Mouse (Mus musculus) neural tube, embryonic 14.5 days (tissue): ENCODE results near the gene Zfp605. TPM values are rescaled to one million over a fixed set of nuclear protein-coding genes. Genes with fewer than 3 reads are reported as not detected.

Experiments
- ATAC-seq: fragments of 200-750 bp; cut with Nextera tagmentation; 2 replicates; pipeline ENCODE4 v1.8.0; 2017; ENCODE audit warnings: low read depth, mild to moderate bottlenecking, moderate TSS enrichment, moderate library complexity
- H3K27ac ChIP-seq: fragments of 300-500 bp; sonication (generic); 2 replicates; pipeline ENCODE4 v1.5.1; 2014; ENCODE audit warnings: low read depth, mild to moderate bottlenecking, control low read depth, low read length, moderate library complexity, mixed read lengths
- H3K27me3 ChIP-seq: fragments of 300-500 bp; sonication (generic); 2 replicates; pipeline ENCODE4 v1.6.1; 2014; ENCODE audit warnings: low read length; ENCODE audit not compliant: control insufficient read depth, insufficient read depth
- H3K36me3 ChIP-seq: fragments of 300-500 bp; sonication (generic); 2 replicates; pipeline ENCODE4 v1.6.1; 2014; ENCODE audit warnings: low read length, mixed read lengths; ENCODE audit not compliant: control insufficient read depth, insufficient read depth
- H3K4me1 ChIP-seq: fragments of 300-500 bp; sonication (generic); 2 replicates; pipeline ENCODE4 v1.6.1; 2014; ENCODE audit warnings: low read length; ENCODE audit not compliant: control insufficient read depth, insufficient read depth
- H3K4me2 ChIP-seq: fragments of 300-500 bp; sonication (generic); 2 replicates; pipeline ENCODE4 v1.6.1; 2014; ENCODE audit warnings: mild to moderate bottlenecking, low read depth, low read length, control low read depth
- H3K4me3 ChIP-seq: fragments of 300-500 bp; sonication (generic); 2 replicates; pipeline ENCODE4 v1.5.1; 2014; ENCODE audit warnings: low read depth, low read length, control low read depth, mixed read lengths
- H3K9ac ChIP-seq: fragments of 300-500 bp; sonication (generic); replicated peaks from 2 replicates; pipeline ENCODE4 v1.6.1; 2014; ENCODE audit warnings: low read depth, mild to moderate bottlenecking, control low read depth, low read length, mixed read lengths
- H3K9me3 ChIP-seq: fragments of 300-500 bp; sonication (generic); 2 replicates; pipeline ENCODE4 v1.6.1; 2016; ENCODE audit warnings: low read length; ENCODE audit not compliant: control insufficient read depth
- WGBS: fragments of 180-500 bp; shearing (Covaris S2); extraction: QIAGEN DNeasy Blood & Tissue Kit; methylation state at CpG from one replicate; pipeline ENCODE4 v1.1.7; 2014; 5-methylcytosine and 5-hydroxymethylcytosine counted together
- polyA plus RNA-seq: library from polyadenylated mRNA; unstranded; fragments of >200 nt; fragmentation: Nextera tagmentation; extraction: Ambion mirVana; gene quantifications from 2 replicates; pipeline ENCODE4 v1.2.1, GENCODE M21; 2014

Zfp605 gene
- polyA plus RNA-seq, 1 experiment from 2014 or later, result 17.1 TPM

DNA sequence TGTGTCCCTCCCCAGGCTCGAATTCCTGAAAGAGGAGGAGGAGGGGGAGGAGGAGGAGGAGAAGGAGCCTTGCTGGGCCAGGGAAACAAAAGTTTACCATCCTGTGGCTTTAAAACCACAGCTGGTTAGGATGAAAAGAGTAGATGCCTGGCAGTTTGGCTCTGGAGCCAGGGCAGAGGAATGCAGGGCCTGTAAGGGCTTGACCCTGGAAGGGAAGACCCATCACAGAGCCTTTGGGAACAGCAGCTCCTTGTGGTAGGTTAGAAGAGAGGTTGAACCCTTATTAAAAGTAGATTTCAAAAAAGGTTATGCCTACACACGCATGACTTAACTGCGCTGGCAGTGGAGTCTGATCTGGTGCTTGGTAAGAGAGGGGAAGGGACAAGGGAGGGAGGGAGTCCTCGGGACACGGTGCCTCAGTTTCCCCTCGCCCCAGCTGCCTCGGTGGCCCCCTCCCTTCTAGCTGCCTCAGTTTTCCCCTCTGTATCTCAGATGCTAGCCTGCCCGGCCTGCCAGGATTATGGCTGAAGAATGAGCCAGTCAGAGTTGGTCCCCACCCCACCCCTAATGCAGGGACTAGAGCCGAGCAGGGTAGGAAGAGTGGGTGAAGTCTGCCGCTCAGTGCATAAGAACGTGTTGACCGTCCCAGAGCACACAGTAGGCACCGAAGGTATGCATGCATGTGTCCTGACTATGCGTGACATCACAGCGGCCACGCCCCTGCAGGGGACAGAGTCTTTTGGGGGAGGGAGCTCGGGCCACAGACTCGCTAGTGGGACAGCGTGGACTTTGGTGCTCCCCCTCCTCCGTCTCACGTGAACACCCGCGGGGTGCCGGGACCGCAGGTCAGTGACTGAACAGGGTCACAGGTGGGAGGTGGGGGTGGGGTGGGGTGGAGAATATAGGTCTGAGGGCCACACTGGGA lies 10.0 kb upstream of the Zfp605 start, which contains the start of gene Plcxd1:
TSS of gene Plcxd1 (plus strand) at position 314 of the 925 bp plus-strand sequence.
- H3K27me3 ChIP-seq, result no peaks in the 10 kb centered on the region

DNA sequence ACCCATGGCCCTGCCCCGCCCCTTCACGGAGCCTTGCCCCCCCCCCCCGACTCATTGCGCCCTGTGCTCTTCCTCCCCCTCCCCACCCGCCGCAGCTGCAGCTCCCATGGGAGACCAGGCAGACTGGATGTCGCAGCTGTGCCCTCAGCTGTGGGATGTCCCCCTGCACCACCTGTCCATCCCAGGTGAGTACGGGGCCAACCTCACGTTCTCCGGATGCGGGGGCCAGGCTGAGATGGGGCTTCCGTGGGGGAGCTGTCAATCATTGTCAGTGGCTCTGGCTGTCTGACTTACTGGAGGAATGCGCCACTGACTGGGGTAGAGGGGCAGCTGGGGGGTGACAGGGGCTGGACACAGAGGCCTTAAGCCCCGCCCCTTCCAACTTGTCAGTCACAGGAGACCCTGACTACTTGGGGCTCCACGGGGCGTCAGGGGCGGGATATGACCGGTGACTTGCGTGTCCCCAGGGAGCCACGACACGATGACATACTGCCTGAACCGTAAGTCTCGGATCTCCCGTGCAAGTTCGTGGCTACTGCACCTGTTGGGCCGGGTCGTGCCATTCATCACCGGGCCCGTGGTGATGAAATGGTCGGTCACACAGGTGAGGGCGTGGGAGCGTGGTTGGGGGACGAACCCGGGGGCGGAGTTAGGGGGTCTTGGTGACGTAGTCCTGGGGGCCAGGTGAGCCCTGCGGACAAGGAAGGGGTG lies 8.8 kb upstream of the Zfp605 start:
- H3K36me3 ChIP-seq, result peaks cover 28% of the 10 kb centered on the region
- no peak overlapping the region for H3K27ac ChIP-seq
- H3K4me1 ChIP-seq, result peaks cover 15% of the 10 kb centered on the region; the same call in 1 of the 2 replicates

More for the DNA sequence above, 10.0 kb upstream of the Zfp605 start, which contains the start of gene Plcxd1:
- Histone ChIP-seq H3K4me3 (no peak within 1 kb of the TSS; the same call in 1 of the 2 replicates), H3K9me3 (no peaks in the 10 kb centered on the region), H3K27ac (no peak within 1 kb of the TSS), H3K4me2 (peak within 1 kb of the TSS; percentile 65), H3K4me1 (peaks cover 13% of the 10 kb centered on the region; the same call in 1 of the 2 replicates), H3K9ac (peak within 1 kb of the TSS; percentile 39; the same call in 1 of the 2 replicates), H3K36me3 (peaks cover 21% of the 10 kb centered on the region)
- ATAC-seq, result no peak
- 6% methylated on average over 24 of the region's 25 CpGs for WGBS

DNA sequence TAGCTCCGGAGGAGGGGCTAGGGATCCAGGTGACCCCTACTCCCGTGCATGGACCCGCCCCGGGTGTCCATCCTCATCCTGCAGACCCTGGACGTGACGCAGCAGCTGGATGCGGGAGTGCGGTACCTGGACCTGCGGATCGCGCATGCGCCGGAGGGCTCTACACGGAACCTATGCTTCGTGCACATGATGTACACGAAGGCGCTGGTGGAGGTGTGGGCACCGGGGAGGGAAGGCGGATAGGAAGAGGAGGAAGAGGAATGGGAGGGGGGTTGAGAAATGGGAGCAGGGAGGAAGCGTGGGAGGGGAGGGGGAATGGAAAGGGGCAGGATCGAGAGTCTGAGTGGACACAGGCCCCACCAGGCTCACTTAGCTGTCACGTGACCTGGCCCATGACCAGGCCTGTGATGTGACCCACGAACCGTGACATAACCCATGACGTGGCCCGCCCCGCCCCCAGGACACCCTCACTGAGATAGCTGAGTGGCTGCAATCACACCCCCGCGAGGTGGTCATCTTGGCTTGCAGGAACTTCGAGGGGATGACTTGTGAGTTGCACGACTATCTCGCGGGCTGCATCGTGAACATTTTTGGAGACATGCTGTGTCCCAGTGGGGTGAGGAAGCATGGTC lies 8.1 kb upstream of the Zfp605 start:
- ATAC-seq, result peak; percentile 62
- WGBS, result 25% methylated on average over 34 of the region's 34 CpGs
- H3K4me1 ChIP-seq, result peaks cover 21% of the 10 kb centered on the region; the same call in 1 of the 2 replicates
- H3K27ac ChIP-seq, result no peak overlapping the region
- H3K4me3 ChIP-seq, result peak overlapping the region; percentile 27
- H3K27me3 ChIP-seq, result no peaks in the 10 kb centered on the region
- no peaks in the 10 kb centered on the region for H3K9me3 ChIP-seq
- peaks cover 28% of the 10 kb centered on the region for H3K36me3 ChIP-seq
- peak overlapping the region; percentile 39 for H3K9ac ChIP-seq
- H3K4me2 ChIP-seq, result peak overlapping the region; percentile 65

More for the DNA sequence above, 8.8 kb upstream of the Zfp605 start:
- 1% methylated on average over 32 of the region's 37 CpGs for WGBS
- H3K9ac ChIP-seq, result peak overlapping the region; percentile 39
- peak overlapping the region; percentile 65 for H3K4me2 ChIP-seq
- H3K27me3 ChIP-seq, result no peaks in the 10 kb centered on the region
- ATAC-seq, result peak; percentile 36
- no peaks in the 10 kb centered on the region for H3K9me3 ChIP-seq
- H3K4me3 ChIP-seq, result peak overlapping the region; percentile 27

- Histone ChIP-seq H3K36me3 (peaks cover 28% of the 10 kb centered on the region), H3K4me1 (peaks cover 23% of the 10 kb centered on the region; the same call in 1 of the 2 replicates), H3K4me3 (no peak overlapping the region), H3K27ac (no peak overlapping the region), H3K27me3 (no peaks in the 10 kb centered on the region), H3K9ac (no peak overlapping the region), H3K9me3 (no peaks in the 10 kb centered on the region), H3K4me2 (peak overlapping the region; percentile 65; the same call in 1 of the 2 replicates)
- 87% methylated on average over 13 of the region's 13 CpGs for WGBS
- ATAC-seq, result no peak
Measured at GRCm38 (mm10) chr5:110102429-110102828, 7.5 kb upstream of the Zfp605 start.

DNA sequence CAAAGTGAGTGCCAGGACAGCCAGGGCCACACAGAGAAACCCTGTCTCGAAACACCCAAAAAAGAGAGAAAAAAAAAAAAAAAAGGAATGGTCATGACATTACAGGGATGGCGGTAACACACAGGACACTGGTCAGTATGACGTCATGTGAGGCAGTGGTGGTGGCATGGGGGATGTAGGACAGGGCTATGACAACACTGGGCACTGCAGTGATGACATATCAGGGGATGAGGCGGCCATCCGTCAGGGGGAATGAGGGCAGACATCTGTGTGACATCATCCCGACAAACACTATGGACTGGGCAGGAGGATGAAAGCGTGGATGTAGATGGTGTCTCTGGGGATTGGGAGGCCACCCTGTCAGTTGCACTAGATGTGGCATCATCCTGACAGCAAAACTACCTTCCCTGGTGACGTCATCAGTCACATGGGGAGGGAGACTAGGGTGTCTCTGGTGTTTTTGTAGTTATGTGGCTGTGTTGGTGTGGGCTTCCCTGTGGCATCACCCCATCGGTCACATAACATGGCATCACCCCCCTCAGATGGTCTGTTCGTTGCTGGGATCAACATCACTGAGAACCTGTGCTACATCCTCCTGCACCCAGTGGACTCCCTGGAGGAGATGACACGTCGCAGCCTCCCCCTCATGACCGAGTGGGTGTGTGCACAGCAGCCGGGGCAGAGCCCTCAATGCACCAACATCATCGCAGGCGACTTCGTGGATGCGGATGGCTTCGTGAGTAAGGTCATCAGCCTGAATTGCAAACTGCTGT lies 6.9 kb upstream of the Zfp605 start:
- Histone ChIP-seq H3K36me3 (peaks cover 28% of the 10 kb centered on the region), H3K27ac (no peak overlapping the region), H3K9me3 (no peaks in the 10 kb centered on the region), H3K4me3 (no peak overlapping the region), H3K9ac (no peak overlapping the region), H3K4me1 (peaks cover 23% of the 10 kb centered on the region; the same call in 1 of the 2 replicates), H3K4me2 (no peak overlapping the region), H3K27me3 (no peaks in the 10 kb centered on the region)
- WGBS, result 94% methylated on average over 19 of the region's 19 CpGs
- no peak for ATAC-seq

DNA sequence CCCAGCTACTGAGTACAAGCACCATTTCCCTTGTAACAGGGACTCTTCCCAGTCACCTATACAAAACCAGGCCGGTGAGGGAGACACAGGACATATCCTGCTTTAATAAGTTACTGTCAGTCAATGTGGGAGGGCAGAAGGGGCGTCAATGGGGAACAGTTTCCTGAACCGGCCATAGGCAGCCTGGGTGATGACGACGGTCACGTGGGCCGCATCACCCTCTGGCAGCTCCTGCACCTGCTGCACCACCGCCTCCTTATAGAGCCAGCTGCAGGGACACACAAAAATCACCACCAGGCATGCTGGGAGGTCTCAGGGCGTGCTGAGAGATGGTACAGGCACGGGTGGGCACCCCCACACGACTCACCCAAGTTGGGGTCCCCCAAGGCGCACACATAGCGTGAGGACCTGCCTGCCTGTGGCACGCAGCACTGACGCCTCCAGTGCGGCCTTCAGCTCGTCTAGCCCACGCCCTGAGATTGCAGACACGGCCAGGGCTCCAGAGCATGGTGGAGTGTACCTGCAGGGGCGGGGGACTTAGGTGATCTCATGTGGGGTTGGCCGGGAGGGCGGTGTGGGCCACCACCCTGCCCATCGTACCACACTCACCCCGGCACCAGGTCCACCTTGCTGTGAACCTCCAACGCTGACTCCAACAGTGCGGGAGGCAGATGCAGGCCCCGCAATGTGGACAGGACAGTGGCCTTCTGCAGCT lies 5.8 kb upstream of the Zfp605 start:
- 95% methylated on average over 27 of the region's 27 CpGs for WGBS
- Histone ChIP-seq H3K36me3 (peaks cover 28% of the 10 kb centered on the region), H3K27ac (no peak overlapping the region), H3K9ac (no peak overlapping the region), H3K4me1 (peaks cover 23% of the 10 kb centered on the region; the same call in 1 of the 2 replicates), H3K4me3 (no peak overlapping the region), H3K4me2 (no peak overlapping the region), H3K9me3 (no peaks in the 10 kb centered on the region), H3K27me3 (no peaks in the 10 kb centered on the region)
- ATAC-seq, result no peak

- Histone ChIP-seq H3K4me3 (no peak overlapping the region), H3K9ac (no peak overlapping the region), H3K9me3 (no peaks in the 10 kb centered on the region), H3K27ac (no peak overlapping the region), H3K27me3 (no peaks in the 10 kb centered on the region), H3K4me1 (peaks cover 23% of the 10 kb centered on the region; the same call in 1 of the 2 replicates), H3K4me2 (no peak overlapping the region), H3K36me3 (peaks cover 28% of the 10 kb centered on the region)
- 95% methylated on average over 36 of the region's 36 CpGs for WGBS
- no peak for ATAC-seq
Measured at GRCm38 (mm10) chr5:110104616-110105380, 5.1 kb upstream of the Zfp605 start.
